Mouse (Mus musculus) heart, embryonic 11.5 days (tissue): ENCODE results near the gene Map3k4. TPM values are rescaled to one million over a fixed set of nuclear protein-coding genes. Genes with fewer than 3 reads are reported as not detected.
A peak's percentile ranks its signal among the peaks of the same experiment; 100 is the strongest.

Source experiments
- ATAC-seq: fragments of 200-750 bp; cut with Nextera tagmentation; replicated peaks from 2 replicates; pipeline ENCODE4 v1.8.0; 2017; ENCODE audit warnings: moderate library complexity; ENCODE audit not compliant: insufficient number of reproducible peaks, low FRiP score, low TSS enrichment
- H3K27ac ChIP-seq: fragments of 300-500 bp; sonication (generic); 2 replicates; pipeline ENCODE4 v1.5.1; 2014; ENCODE audit warnings: mild to moderate bottlenecking, low read depth, low read length
- H3K27me3 ChIP-seq: fragments of 300-500 bp; sonication (generic); 2 replicates; pipeline ENCODE4 v1.6.1; 2014; ENCODE audit warnings: mild to moderate bottlenecking, low read length, mixed read lengths; ENCODE audit not compliant: control insufficient read depth, insufficient read depth
- H3K36me3 ChIP-seq: fragments of 300-500 bp; sonication (generic); 2 replicates; pipeline ENCODE4 v1.6.1; 2014; ENCODE audit warnings: mild to moderate bottlenecking, low read length, moderate library complexity, mixed read lengths; ENCODE audit not compliant: control insufficient read depth, insufficient read depth
- H3K4me1 ChIP-seq: fragments of 300-500 bp; sonication (generic); 2 replicates; pipeline ENCODE4 v1.6.1; 2014; ENCODE audit warnings: low read length; ENCODE audit not compliant: control insufficient read depth, insufficient read depth
- H3K4me2 ChIP-seq: fragments of 300-500 bp; sonication (generic); 2 replicates; pipeline ENCODE4 v1.6.1; 2014; ENCODE audit warnings: mild to moderate bottlenecking, moderate library complexity
- H3K4me3 ChIP-seq: fragments of 300-500 bp; sonication (generic); 2 replicates; pipeline ENCODE4 v1.5.1; 2014; ENCODE audit warnings: low read depth, low read length
- H3K9ac ChIP-seq: fragments of 300-500 bp; sonication (generic); 2 replicates; pipeline ENCODE4 v1.6.1; 2014; ENCODE audit warnings: mild to moderate bottlenecking, low read depth, low read length, moderate library complexity
- H3K9me3 ChIP-seq: fragments of 300-500 bp; sonication (generic); replicated peaks from 2 replicates; pipeline ENCODE4 v1.6.1; 2016; ENCODE audit warnings: low read length; ENCODE audit not compliant: control insufficient read depth
- WGBS: fragments of 180-500 bp; shearing (Covaris S2); extraction: QIAGEN DNeasy Blood & Tissue Kit; methylation state at CpG from one replicate; pipeline ENCODE4 v1.1.7; 2014; ENCODE audit not compliant: insufficient replicate concordance; 5-methylcytosine and 5-hydroxymethylcytosine counted together
- polyA plus RNA-seq: library from polyadenylated mRNA; unstranded; fragments of >200 nt; fragmentation: Nextera tagmentation; extraction: Ambion mirVana; gene quantifications from 2 replicates; pipeline ENCODE4 v1.2.1, GENCODE M21; 2014

The Map3k4 gene
- 29.2 and 39.5 TPM in 2 replicates for polyA plus RNA-seq

- Histone ChIP-seq H3K4me1 (peaks cover 26% of the 10 kb centered on the region), H3K9me3 (no peaks in the 10 kb centered on the region), H3K36me3 (no peaks in the 10 kb centered on the region), H3K9ac (peak within 1 kb of the TSS; percentile 91), H3K4me3 (peak within 1 kb of the TSS; percentile 99), H3K4me2 (peak within 1 kb of the TSS; percentile 81), H3K27ac (peak within 1 kb of the TSS; percentile 92), H3K27me3 (no peaks in the 10 kb centered on the region)
- peak; percentile 95 for ATAC-seq
- under 1% methylated on average over 33 of the region's 39 CpGs for WGBS
Observed at GRCm38 (mm10) chr17:12318663-12319201, at the start of gene Map3k4. Gene Map3k4, minus strand, starts transcription at chr17:12318796.

- H3K9me3 ChIP-seq: no peaks in the 10 kb centered on the region
- WGBS: 37% methylated on average over 5 of the region's 5 CpGs
- H3K27me3 ChIP-seq: no peaks in the 10 kb centered on the region
- no peak overlapping the region for H3K4me2 ChIP-seq
- no peak overlapping the region for H3K9ac ChIP-seq
- no peaks in the 10 kb centered on the region for H3K36me3 ChIP-seq
- H3K27ac ChIP-seq: no peak overlapping the region
- H3K4me1 ChIP-seq: peaks cover 3% of the 10 kb centered on the region; the same call in 1 of the 2 replicates
- 0 out of 2 replicates have a peak, but pooled peaks have one; percentile 35 for ATAC-seq
- H3K4me3 ChIP-seq: no peak overlapping the region
Observed at GRCm38 (mm10) chr17:12367373-12367930, 48.9 kb upstream of the Map3k4 start.

- H3K4me2 ChIP-seq: no peak overlapping the region
- H3K9ac ChIP-seq: no peak overlapping the region
- ATAC-seq: no peak
- H3K9me3 ChIP-seq: no peaks in the 10 kb centered on the region
- no peaks in the 10 kb centered on the region for H3K27me3 ChIP-seq
- H3K4me3 ChIP-seq: no peak overlapping the region
- H3K27ac ChIP-seq: no peak overlapping the region
- H3K36me3 ChIP-seq: no peaks in the 10 kb centered on the region
- no peaks in the 10 kb centered on the region for H3K4me1 ChIP-seq
- 66% methylated on average over 8 of the region's 8 CpGs for WGBS
Observed at GRCm38 (mm10) chr17:12364426-12364735, 45.8 kb upstream of the Map3k4 start.

GRCm38 (mm10) chr17:12363601-12364425, 45.2 kb upstream of the Map3k4 start:
- ATAC-seq: no peak
- no peak overlapping the region for H3K27ac ChIP-seq
- no peak overlapping the region for H3K9ac ChIP-seq
- no peaks in the 10 kb centered on the region for H3K9me3 ChIP-seq
- no peaks in the 10 kb centered on the region for H3K4me1 ChIP-seq
- no peak overlapping the region for H3K4me2 ChIP-seq
- 75% methylated on average over 11 of the region's 11 CpGs for WGBS
- no peak overlapping the region for H3K4me3 ChIP-seq
- no peaks in the 10 kb centered on the region for H3K36me3 ChIP-seq
- no peaks in the 10 kb centered on the region for H3K27me3 ChIP-seq

GRCm38 (mm10) chr17:12359876-12360275, 41.3 kb upstream of the Map3k4 start:
- H3K27me3 ChIP-seq: no peaks in the 10 kb centered on the region
- no peak for ATAC-seq
- no peak overlapping the region for H3K27ac ChIP-seq
- no peaks in the 10 kb centered on the region for H3K4me1 ChIP-seq
- no peaks in the 10 kb centered on the region for H3K36me3 ChIP-seq
- no peak overlapping the region for H3K4me2 ChIP-seq
- 82% methylated on average over 15 of the region's 15 CpGs for WGBS
- no peak overlapping the region for H3K4me3 ChIP-seq
- no peak overlapping the region for H3K9ac ChIP-seq
- H3K9me3 ChIP-seq: no peaks in the 10 kb centered on the region

- Histone ChIP-seq H3K9me3 (no peaks in the 10 kb centered on the region), H3K27me3 (no peaks in the 10 kb centered on the region), H3K27ac (no peak overlapping the region), H3K4me3 (no peak overlapping the region), H3K36me3 (no peaks in the 10 kb centered on the region), H3K4me1 (no peaks in the 10 kb centered on the region), H3K9ac (no peak overlapping the region), H3K4me2 (no peak overlapping the region)
- 68% methylated on average over 1 of the region's 1 CpGs for WGBS
- ATAC-seq: no peak
Observed at GRCm38 (mm10) chr17:12352781-12353180, 34.2 kb upstream of the Map3k4 start.

GRCm38 (mm10) chr17:12351564-12351963, 33.0 kb upstream of the Map3k4 start:
- Histone ChIP-seq H3K27me3 (no peaks in the 10 kb centered on the region), H3K27ac (no peak overlapping the region), H3K4me1 (no peaks in the 10 kb centered on the region), H3K36me3 (no peaks in the 10 kb centered on the region), H3K4me2 (no peak overlapping the region), H3K9ac (no peak overlapping the region), H3K4me3 (no peak overlapping the region), H3K9me3 (no peaks in the 10 kb centered on the region)
- 72% methylated on average over 6 of the region's 6 CpGs for WGBS
- no peak for ATAC-seq

GRCm38 (mm10) chr17:12347462-12347861, 28.9 kb upstream of the Map3k4 start:
- no peak overlapping the region for H3K4me2 ChIP-seq
- H3K4me1 ChIP-seq: no peaks in the 10 kb centered on the region
- 81% methylated on average over 1 of the region's 1 CpGs for WGBS
- H3K4me3 ChIP-seq: no peak overlapping the region
- no peak for ATAC-seq
- H3K36me3 ChIP-seq: no peaks in the 10 kb centered on the region
- no peaks in the 10 kb centered on the region for H3K9me3 ChIP-seq
- no peak overlapping the region for H3K9ac ChIP-seq
- H3K27me3 ChIP-seq: no peaks in the 10 kb centered on the region
- no peak overlapping the region for H3K27ac ChIP-seq
